Mouse (Mus musculus) heart, postnatal 36 days (tissue): ENCODE data around the gene Gm10447. TPM values are rescaled to one million over a fixed set of nuclear protein-coding genes. Genes with fewer than 3 reads are reported as not detected.

Source experiments
- DNase-seq, 2 experiments: peaks; one replicate each; pipeline ENCODE4 v3.0.0; 2021 to 2022
- intact Hi-C: fragments of 180-260 bp; cut with DNase I; formaldehyde crosslinking; loops from one replicate; pipeline ENCODE4 v1.15.1; 2025
- total RNA-seq, 2 experiments: library from RNA; stranded (reverse); gene quantifications; 2 replicates each; pipeline ENCODE4 v1.2.3; 2021

Gm10447 gene
- total RNA-seq, 2 experiments from 2014 or later = not detected

DNA sequence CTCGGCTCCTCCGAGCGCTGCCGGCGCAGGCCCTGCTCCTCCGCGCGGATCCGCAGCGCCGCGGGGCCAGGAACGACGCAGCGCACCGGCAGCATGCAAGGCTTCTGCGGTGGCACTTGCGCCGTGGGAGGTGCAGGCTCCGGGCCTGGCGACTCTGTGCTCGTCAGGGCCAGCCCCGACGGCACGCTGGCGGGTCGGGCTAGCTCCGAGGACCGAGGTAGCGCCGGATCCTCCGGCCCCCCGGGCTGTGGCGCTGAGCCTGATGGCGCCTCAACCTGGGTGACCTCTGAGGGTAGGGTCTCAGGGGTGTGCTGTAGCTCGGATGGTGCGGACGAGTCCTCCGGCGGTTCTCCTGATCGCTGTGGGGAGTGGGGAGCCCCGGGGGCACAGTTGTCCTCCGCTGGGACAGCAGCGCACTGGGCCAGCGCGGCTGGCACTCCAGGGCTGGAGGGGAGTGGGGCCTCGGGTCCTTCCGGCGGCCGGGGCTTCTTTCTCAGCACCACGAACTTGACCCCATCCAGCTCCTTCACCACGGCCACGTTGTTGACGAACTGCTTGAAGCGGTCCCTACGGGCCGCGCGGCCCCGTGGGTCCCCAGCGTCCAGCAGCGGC lies 22.4 kb upstream of the Gm10447 start:
- intact Hi-C loops = no loop called here
- DNase-seq = peak in 1 of 2 experiments; percentile 17

DNA sequence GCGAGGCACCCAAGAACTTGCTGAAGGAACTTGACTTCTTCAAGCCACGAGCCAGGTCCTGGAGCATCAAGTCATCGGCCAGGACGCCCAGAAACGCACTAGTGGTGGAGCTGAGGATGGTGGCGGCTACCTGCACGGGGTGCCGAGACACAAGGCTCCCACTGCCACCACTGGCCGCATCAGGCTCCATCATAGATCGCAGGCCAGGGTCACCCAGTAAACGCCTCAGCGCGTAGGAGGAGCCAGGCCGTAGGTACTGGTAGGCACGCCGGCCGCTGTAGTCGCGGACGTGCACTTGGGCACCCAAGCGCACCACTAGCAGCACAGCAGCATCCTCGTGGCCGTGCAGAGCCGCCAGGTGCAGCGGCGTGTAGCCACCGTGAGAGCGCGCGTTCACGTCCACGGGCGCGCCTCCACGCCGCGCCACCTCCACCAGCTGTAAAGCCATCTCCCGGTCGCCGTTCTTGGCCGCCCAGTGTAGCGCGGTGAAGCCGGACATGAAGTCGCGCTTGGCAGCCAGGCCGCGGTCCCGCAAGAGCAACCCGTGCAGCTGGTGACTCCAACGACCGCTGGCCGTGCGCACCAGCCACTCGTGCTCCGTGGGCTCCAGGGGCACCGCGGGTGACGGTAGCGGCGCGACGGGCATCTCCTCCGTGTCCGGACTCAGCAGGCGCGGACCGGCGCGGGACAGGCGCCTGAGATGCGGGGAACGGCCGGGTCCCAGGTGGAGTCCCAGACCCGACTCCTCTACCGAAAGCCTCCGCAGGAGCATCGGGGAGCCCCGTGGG lies 21.7 kb upstream of the Gm10447 start:
- intact Hi-C loops = no loop called here
- DNase-seq = no peak

DNA sequence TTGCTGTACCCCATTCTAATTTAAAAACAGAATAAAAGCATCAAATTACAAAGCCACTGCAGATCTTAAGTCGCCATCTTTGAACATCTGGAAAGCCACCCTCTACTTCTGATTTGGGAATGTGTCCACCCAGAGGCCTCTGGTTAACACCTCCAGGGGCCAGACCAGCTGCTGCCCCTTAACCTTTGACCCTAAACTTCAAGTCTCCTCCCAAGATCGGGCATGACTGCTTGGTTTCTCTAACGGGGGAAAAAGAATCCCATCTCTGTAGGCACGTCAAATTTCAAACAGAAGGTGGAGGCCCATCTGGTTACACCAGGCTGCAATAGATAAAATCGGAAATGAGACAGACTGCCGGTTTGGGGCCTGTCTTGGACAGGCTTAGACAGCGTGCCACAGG lies 20.9 kb upstream of the Gm10447 start:
- intact Hi-C loops = no loop called here
- DNase-seq = no peak

DNA sequence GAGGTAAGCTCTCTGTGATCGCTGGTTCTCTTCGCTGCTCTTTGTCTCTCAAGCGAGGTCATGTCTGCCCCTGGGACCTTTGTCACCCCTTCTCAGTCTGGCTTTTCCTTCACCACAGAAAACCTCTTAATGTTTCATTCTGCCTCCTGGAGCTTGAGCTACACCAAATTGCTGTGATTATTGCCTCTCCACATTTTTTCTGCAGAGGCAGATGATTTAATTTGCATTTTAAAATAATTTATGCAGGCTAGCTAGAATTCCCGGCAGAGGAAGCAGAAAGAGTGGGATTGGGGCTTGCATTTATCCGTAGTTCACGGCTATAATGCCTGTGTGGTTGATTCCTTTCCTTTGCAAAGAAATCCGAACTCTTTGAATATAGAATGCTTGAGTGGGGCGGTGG lies 18.7 kb upstream of the Gm10447 start:
- no peak for DNase-seq
- intact Hi-C loops = no loop called here

DNA sequence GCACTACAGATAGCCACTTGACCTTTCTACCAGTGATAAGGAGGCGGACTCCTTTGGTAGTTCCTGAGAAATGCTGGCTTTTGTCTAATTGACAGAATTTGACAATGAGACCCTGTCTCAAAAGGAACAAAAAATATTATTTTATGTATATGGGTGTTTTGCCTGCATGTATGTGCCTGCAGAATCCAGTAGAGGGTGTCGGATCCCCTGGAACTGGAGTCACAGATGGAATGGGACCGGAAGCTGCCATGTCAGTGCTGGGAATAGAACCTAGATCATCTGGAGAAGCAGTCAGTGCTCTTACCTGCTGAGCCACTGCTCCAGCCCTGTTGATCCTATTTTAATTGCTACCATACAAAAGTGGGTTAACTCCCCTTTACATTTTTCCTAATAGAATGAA lies 15.8 kb upstream of the Gm10447 start:
- intact Hi-C loops = loop anchor here (5.0 kb wide), 2 partner anchors 95 to 110 kb away; partner anchors contain the start of gene Kif3a
- no peak for DNase-seq

DNA sequence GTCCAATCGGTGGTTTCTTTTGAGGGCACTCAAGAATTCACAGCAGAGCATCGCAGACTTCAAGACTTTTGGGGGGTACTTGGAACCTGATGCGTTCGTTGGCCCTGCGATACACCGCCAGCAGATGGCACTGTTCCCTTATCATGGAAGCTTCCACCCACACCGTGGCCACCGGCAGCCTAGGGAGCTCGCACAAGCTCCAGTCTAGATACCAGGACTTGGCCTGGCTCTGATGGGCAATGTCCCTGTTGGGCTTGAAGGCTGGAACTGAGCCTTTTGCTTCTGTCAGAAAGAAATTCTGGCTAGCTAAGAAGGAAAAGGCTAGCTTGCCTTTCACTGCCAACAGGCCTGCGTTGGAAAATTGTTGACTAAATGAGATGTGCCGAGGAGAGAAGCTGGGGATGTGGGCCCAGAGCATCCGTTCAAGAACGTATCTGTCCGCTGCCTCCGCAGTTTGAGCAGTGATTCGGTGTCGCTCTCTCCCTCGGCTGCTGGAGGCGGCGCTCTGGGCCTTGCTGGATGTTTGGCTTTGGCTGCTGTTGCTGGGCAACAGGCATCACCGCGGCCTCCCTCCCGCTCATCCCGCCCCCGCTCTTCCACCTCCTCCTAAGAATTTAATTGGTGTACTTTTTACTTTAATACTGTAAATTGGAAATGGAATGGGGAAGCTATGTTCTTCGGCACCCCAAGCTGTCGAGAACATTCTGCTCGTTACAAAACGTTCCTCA lies 13.2 kb upstream of the Gm10447 start, which contains the start of gene Gm9837:
TSS of gene Gm9837 (minus strand) at position 512 of the 728 bp plus-strand sequence.
- peak; percentile 92 to 95 for DNase-seq
- intact Hi-C loops = loop anchor here (1.0 to 10.0 kb wide), 7 partner anchors 41 to 385 kb away; partner anchors contain the start of genes Gm12216 and Kif3a

DNA sequence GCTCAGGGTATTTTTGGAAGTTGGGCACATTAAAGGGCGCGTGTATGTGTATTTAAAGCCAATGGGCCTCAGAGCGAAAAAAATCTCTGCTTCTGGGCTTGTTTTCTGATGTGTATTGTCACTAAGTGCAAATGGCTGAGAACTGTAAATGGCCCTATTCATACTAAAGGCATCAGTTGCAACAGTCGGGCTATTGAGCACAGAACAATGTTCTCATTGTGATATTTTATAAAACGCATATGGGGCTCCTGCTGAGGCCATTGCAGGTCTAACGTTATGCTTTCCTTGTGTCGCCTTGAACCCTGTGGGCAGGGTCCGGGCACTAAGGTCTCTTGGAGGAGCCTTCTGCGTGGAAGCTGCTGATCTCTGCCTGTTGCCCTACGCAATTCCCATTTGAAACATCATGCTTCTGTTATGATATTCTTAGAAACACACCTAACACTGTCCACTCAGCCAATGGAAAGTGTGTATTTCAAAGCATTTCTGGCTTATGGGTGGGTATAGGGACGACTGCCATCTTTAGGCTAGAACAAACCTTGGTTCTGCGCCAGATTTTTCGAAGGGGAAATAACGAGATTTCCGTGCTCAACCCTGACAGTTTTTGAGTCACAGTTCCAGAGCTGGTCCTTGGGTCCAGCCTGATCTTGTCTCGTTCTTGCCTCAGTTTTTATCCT lies 12.5 kb upstream of the Gm10447 start:
- intact Hi-C loops = loop anchor here (5.0 to 10.0 kb wide), 2 partner anchors 57 to 385 kb away; partner anchors contain the start of gene Gm12216
- no peak for DNase-seq

DNA sequence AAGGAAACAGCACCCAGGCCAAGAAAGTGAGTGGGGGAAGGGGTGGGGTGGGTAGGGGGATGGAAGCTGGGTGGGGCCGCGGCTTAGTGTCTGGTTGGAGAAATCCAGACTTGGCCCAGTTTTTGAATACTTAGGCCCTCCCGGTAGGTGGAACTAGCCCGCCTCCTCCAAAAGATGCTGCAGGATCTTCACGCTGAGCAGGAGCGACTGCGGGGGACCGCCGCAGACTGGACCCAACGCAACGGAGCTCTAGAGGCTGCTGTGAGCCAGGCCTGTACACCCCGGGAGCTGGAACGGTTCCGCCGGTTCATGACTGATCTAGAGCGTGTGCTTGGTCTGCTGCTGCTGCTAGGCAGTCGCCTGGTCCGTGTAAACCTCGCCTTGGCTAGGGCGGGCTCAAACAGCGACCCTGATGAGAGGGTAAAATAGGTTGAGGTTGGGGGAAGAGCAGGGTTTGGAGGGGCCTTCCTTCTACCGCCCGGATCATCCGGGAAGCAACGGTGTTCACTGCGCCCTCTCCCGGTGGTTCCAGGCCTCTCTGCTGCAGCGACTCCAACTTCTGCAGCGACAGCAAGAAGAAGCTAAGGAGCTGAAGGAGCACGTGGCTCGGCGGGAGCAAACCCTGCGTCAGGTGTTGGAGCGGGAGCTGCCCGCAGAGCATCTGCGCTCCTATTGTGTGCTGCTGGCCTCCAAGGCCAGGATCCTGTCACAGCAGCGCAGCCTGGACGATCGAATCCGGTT lies 9.5 kb upstream of the Gm10447 start:
- intact Hi-C loops = loop anchor here (2.0 to 10.0 kb wide), 3 partner anchors 34 to 388 kb away; partner anchors contain the start of gene Gm12216
- DNase-seq = peak; percentile 80 to 84

DNA sequence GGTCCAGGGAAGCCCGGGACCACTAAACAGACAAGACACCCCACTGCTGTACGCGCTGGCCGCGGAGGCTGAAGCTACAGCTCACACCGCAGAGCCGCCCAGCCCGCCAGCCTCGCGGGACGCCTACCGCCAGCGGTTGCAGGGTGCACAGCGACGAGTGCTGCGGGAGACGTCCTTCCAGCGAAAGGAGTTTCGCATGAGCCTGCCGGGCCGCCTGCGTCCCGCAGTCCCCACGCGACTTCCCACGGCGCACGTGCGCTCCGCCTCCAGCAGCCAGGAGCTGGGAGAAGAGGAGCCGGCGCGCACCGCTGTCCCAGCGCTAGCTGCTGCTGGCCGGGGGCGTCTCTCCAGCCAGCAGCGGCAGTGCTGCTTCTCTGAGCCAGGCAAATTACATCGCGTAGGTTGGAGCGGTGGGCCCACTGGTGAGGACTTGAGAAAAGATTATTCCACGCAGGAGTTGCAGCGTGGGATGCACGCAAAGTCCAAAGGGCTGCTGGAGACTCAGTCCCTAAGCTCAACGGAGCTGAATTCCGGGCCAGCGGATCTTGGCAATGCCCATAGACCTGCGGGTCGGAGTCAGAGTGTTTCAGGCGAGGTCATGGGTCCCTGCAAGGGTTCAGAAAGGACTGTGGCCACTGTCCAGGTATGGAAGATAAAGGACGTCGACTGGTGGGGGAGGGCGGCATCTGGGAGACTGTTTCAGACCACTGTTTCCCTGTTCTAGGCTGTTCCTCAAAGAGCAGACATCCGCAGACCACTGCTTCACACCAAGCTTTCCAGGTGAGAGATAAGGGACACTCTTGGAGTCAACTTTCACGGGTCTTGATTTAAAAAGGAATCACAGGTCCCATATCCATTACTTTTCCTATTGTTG lies 6.9 kb upstream of the Gm10447 start:
- DNase-seq = no peak

DNA sequence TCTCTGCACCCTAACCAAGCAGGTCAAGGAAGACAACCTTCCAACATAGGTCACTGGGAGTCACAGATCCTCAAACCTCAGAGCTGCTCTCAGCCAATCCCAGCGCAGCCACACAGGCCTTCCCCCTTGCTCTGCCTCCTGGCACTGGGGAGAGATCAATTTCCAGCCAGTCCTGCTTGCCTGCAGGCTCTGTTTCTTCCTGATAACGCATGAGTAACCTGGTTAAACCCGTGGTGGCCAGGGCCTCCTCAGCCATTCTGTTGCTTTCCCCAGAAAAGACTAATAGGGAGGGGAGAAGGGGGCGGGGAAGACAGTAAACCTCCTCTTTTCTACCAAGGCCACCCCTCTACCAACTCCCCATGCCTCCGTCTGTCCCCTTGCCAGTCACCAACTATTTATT lies 4.8 kb upstream of the Gm10447 start:
- DNase-seq = no peak
- intact Hi-C loops = loop anchor here (10.0 kb wide), 1 partner anchor 393 kb away; the partner anchor contains the start of gene Gm12216

More for the DNA sequence above, 6.9 kb upstream of the Gm10447 start:
- intact Hi-C loops = loop anchor here (10.0 kb wide), 1 partner anchor 391 kb away; the partner anchor contains the start of gene Gm12216

DNA sequence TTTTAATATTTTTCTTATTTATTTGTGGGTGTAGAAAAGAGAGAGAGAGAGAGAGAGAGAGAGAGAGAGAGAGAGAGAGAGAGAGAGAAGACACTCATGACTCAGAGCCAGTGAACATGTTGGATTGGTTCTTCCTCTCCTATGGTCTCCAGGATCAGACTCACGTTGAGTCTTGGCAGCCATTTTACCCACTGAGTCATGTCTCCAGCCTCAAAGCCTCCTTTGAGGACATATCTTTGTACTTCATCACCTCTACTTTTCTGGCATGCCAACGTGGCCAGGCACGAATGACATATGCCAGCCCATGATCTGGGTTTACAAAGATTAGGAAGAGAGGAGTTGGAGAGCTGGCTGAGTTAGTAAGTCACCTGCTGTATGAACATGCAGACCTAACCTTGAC lies 3.3 kb upstream of the Gm10447 start:
- intact Hi-C loops = loop anchor here (10.0 kb wide), 1 partner anchor 395 kb away; the partner anchor contains the start of gene Gm12216
- no peak for DNase-seq

DNA sequence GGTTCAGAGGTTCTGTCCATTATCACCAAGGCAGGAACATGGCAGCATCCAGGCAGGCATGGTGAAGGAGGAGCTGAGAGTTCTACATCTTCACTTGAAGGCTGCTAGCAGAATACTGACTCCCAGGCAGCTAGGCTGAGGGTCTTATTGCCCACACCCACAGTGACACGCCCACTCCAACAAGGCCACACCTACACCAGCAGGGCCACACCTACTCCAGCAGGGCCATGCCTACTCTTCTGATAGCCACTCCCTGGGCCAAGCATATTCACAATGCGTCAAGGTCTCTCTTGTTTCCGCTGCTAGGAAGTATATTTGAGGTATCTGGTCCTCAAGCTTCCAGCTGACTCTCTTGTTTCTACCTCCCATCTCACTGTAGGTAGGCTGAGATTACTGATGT lies 2.1 kb upstream of the Gm10447 start:
- no peak for DNase-seq
- intact Hi-C loops = no loop called here

DNA sequence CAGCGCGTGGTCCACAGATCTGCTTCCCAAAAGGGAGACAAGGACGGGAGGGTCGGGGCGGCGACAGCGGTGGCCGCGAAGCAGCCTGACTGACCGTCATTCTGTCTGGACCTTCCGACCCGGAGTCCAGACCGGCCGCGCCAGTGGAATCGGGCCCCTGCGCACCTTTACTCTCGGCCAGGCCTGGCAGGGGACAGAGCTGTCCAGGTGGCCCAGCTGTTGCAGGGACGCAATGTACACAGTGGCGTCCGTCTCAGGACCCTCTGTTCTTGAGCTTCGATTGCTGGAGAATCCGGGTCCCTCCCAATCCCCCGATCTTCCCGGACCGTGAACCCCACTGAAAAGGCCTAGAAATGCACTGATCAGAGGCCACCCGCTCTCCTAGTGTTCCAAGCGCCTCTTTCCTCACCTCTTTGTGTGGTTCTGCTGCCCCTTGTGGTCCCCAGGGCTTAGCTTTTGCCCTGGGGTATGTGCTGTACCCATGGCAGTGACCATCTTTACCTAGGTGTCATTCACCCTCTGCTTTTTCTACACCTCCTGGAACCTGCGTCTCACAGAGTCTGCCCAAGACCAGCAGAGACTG lies 553 bp upstream of the Gm10447 start:
- intact Hi-C loops = no loop called here
- DNase-seq = no peak

DNA sequence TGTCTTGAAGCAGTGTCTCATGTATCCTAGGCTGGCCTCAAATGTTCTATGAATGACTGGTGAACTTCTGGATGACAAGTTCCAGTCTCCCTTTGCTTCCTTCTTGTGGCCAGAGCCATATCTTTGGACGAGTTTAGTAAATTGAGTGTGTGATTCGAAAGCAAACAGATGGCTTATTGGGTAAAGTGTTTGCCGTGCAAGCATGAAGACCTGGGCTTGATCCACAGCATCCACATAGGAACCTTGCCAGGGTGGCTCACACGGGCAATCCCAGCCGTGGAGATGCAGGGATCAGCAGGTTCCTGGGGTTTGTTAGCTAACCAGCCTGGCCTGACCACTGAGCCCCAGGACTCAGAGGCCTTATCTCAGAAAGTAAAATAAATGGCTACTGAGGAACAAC lies 3.9 kb downstream of the Gm10447 start:
- no peak for DNase-seq
- intact Hi-C loops = no loop called here

DNA sequence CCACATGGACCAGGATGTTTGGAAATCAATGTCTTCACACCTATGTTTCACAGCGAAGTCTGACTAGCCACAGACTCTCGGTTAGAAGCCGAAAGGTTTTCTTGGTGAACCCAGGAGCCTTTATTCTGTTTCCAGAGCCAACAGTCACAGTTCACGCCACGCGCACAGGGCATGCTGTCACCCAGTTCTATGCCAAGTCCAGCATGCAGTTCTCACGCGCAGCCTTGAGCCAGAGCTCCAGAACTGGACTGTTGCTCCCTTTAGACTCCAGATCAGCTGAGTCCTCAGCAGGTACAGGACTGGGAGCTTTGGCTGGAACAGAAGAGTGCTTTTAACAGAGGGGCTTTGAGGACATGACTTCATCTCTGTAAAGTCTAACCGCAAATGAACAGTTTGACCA lies 4.5 kb downstream of the Gm10447 start:
- intact Hi-C loops = no loop called here
- no peak for DNase-seq

DNA sequence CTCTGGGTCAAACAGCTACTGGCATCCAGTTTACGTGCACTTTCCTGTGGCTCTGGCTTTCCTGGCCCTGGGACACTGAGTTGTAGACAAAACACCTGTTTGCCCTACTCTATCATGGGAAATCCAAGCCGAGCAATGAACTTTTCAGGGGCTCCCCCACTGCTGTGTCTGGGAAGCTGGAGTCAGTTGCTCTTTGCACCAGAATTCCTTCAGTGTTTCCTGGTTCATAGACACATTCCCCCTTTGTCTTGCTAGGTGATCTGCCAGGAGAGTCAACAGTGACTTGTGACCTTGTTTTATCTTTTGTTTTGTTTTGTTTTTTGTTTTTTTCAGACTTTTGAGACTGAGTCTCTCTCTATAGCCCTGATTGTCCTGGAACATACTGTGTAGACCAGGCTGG lies 5.5 kb downstream of the Gm10447 start:
- intact Hi-C loops = no loop called here
- no peak for DNase-seq

DNA sequence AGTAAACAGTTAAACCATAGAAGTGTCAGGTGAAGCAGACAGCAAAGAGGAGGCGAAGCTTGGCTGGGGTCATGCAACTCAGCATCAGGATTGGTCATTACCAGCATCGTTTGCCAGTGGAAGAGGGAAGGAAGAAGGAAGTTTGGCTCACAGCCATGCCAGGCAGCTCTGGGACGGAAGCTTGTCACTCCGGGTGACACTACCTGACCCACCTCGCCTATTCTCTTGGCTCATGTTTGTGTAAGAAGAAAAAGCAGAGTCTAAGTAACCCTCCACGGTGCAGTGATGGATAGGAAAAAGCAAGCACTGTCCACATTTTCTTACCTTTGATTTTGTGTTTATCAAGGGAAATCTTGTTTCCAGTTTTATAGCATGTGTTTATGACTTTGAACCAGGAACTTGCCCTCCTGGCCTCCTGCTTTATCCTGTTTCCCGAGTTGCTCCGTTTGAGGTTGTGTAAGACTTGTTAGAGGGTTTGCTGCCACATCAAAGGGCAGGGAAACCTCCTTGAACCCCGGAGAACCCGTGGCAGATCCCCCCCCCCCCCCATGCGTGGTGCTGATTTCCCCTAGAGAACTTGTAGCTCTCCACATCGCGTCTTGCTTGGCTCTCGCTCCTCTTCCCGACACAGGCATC lies 6.7 kb downstream of the Gm10447 start:
- DNase-seq = no peak
- intact Hi-C loops = no loop called here

DNA sequence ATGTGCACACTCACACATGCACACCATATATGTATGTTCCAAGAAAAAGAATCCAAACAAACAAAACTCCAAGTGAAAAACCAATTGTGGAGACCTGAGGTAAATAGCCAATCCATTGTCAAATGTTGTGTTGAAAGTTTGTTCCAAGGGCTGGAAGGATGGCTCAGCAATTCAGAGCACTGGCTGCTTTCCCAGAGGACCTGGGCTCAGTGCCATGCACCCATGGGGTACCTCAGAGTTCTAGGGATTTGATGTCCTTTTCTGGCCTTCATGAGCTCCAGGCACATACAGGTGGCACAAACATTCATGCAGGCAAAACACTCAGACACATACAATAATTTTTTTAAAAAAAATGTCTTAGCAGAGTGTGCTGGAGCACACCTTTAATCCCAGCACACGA lies 8.4 kb downstream of the Gm10447 start:
- intact Hi-C loops = no loop called here
- peak; percentile 68 to 72 for DNase-seq
